In the genomic region with DNA sequence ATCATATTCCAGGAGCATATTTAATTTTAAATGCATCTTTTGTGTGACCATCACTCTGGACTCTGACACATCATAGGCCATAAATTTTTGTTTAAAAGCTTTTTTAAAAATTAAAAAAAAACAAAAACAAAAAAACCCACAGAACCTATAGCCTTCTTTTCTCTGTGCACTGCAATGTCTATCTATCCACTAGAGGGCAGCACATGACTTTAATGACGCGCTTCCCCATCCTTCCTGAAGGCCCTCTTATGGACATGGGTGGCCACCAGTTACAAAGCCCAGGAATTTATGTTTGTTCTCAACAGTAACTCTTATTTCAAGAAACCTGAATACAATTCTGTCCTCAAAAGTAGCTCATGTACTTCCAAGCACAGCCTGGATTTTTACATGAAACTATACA, we compare ENCODE assay signal across 8 mouse cellular contexts. TPM values are rescaled to one million over a fixed set of nuclear protein-coding genes. Genes with fewer than 3 reads are reported as not detected.
DNase-seq lines count a peak whose midpoint lies in the region; ATAC-seq and TF ChIP-seq lines count a peak whose summit lies in the region.

No protein-coding gene starts in this region.

- in situ Hi-C loops in ES-E14 (cut with MboI; ENCODE audit: low sequenced_read_pairs in 2 of 2, unreplicated experiment in 2 of 2) = no loop called here

- ATAC-seq in forebrain, embryonic 11.5 days (replicated peaks; ENCODE audit: low FRiP score) = 0 out of 2 replicates have a peak, but pooled peaks have one; percentile 39
- peak; percentile 79; the same call in 1 of the 2 replicates for ATAC-seq in neutrophil, adult 5-6 weeks (ENCODE audit: extremely low read depth, insufficient number of reproducible peaks, low FRiP score, poor library complexity, severe bottlenecking)

- no peaks in the 10 kb centered on the region for H3K27me3 ChIP-seq in forebrain, embryonic 11.5 days (ENCODE audit: control insufficient read depth, insufficient read depth, low read length)
- H3K27me3 ChIP-seq in forebrain, embryonic 10.5 days (ENCODE audit: poor library complexity, severe bottlenecking) = peaks cover 15% of the 10 kb centered on the region; the same call in 1 of the 2 replicates
- H3K27me3 ChIP-seq in kidney, adult 2 months (replicated peaks; ENCODE audit: control insufficient read depth, insufficient read depth, low read length) = no peaks in the 10 kb centered on the region

- H3K9me3 ChIP-seq in forebrain, embryonic 11.5 days (ENCODE audit: control insufficient read depth, low read length) = no peaks in the 10 kb centered on the region
- H3K9me3 ChIP-seq in forebrain, embryonic 10.5 days = no peaks in the 10 kb centered on the region
- no peaks in the 10 kb centered on the region for H3K9me3 ChIP-seq in ES-E14 (ENCODE audit: control insufficient read depth, insufficient read depth, low read depth, low read length)

- no peak for TF ChIP-seq POLR2A in kidney, adult 2 months (IDR thresholded peaks at IDR 0.05; ENCODE audit: low read depth, low read length)

- no peaks in the 10 kb centered on the region for H3K36me3 ChIP-seq in forebrain, embryonic 11.5 days (ENCODE audit: control insufficient read depth, insufficient read depth, low read length)
- H3K36me3 ChIP-seq in forebrain, embryonic 10.5 days (replicated peaks) = no peaks in the 10 kb centered on the region
- no peaks in the 10 kb centered on the region for H3K36me3 ChIP-seq in ES-E14 (ENCODE audit: control insufficient read depth, insufficient read depth, low read length, poor library complexity, severe bottlenecking)
- H3K36me3 ChIP-seq in kidney, adult 2 months (ENCODE audit: control insufficient read depth, insufficient read depth, low read length) = no peaks in the 10 kb centered on the region

- H3K9ac ChIP-seq in forebrain, embryonic 11.5 days (ENCODE audit: low read length) = no peak overlapping the region
- no peak overlapping the region for H3K9ac ChIP-seq in ES-E14 (ENCODE audit: insufficient read depth, low read depth, low read length, poor library complexity, severe bottlenecking)

- H3K27ac ChIP-seq in forebrain, embryonic 11.5 days (ENCODE audit: low read depth, low read length) = no peak overlapping the region
- no peak overlapping the region for H3K27ac ChIP-seq in forebrain, embryonic 10.5 days
- no peak overlapping the region for H3K27ac ChIP-seq in ES-E14 (ENCODE audit: insufficient read depth, low read depth, low read length, poor library complexity, severe bottlenecking)
- no peak overlapping the region for H3K27ac ChIP-seq in kidney, adult 2 months (ENCODE audit: insufficient read depth, low read depth, low read length)

- H3K4me1 ChIP-seq in forebrain, embryonic 11.5 days (replicated peaks; ENCODE audit: control insufficient read depth, insufficient read depth, low read length) = no peaks in the 10 kb centered on the region
- H3K4me1 ChIP-seq in forebrain, embryonic 10.5 days = peaks cover 9% of the 10 kb centered on the region
- H3K4me1 ChIP-seq in ES-E14 (ENCODE audit: control insufficient read depth in 2 of 2, insufficient read depth in 2 of 2, low read length in 2 of 2, poor library complexity in 1 of 2) = peaks cover 0 to 3% of the 10 kb centered on the region in 2 experiments; a peak in 1 of 4 replicates
- H3K4me1 ChIP-seq in kidney, adult 2 months (ENCODE audit: control insufficient read depth, insufficient read depth, low read length) = no peaks in the 10 kb centered on the region

- WGBS in forebrain, embryonic 11.5 days = 2% methylated on average over 2 of the region's 2 CpGs
- 8% methylated on average over 2 of the region's 2 CpGs for WGBS in forebrain, embryonic 10.5 days
- 2% methylated on average over 2 of the region's 2 CpGs for WGBS in kidney, adult 2 months

- peak; percentile 74 for TF ChIP-seq CTCF in kidney, adult 2 months (conservative IDR thresholded peaks at IDR 0.05; ENCODE audit: insufficient read depth, insufficient read length, low read depth, low read length)

- DNase-seq in forebrain, embryonic 11.5 days (ENCODE audit: low spot score) = no peak
- no peak for DNase-seq in forebrain, embryonic 10.5 days (ENCODE audit: extremely low spot score, low spot score)
- peak; percentile 42 for DNase-seq in ES-E14 (ENCODE audit: low read depth, low spot score)
- DNase-seq in cerebellum, adult 11-12 months = peak; percentile 18
- peak; percentile 78 for DNase-seq in forelimb bud, embryonic 11.5 days (ENCODE audit: low read depth, low spot score)
- DNase-seq in kidney, adult 2 months = peak; percentile 58
- peak; percentile 13 to 54 for DNase-seq in lung, adult 18-20 months

- no peak overlapping the region for H3K4me3 ChIP-seq in forebrain, embryonic 11.5 days (ENCODE audit: low read depth, low read length)
- H3K4me3 ChIP-seq in forebrain, embryonic 10.5 days = no peak overlapping the region
- no peak overlapping the region for H3K4me3 ChIP-seq in ES-E14 (ENCODE audit: insufficient read depth in 1 of 2, low read depth in 1 of 2, low read length in 2 of 2, poor library complexity in 1 of 2, severe bottlenecking in 1 of 2)
- H3K4me3 ChIP-seq in kidney, adult 2 months (ENCODE audit: insufficient read depth, low read depth, low read length) = no peak overlapping the region

- no peak overlapping the region for H3K4me2 ChIP-seq in forebrain, embryonic 11.5 days (ENCODE audit: low read depth, low read length, severe bottlenecking)

TF ChIP-seq in ES-E14, 5 proteins besides CTCF, POLR2A, EP300 and RAD21:
- TF ChIP-seq MAFK (IDR thresholded peaks at IDR 0.05; ENCODE audit: insufficient read depth, low read depth, low read length) = no peak
- TF ChIP-seq ZC3H11A (IDR thresholded peaks at IDR 0.05; ENCODE audit: borderline replicate concordance, low read depth, low read length) = peak; percentile 52

RNA-seq across cellular contexts. Expression of a gene that starts 8.5 kb away (rescaled TPM):
- 0.60 TPM in 1 of 2 replicates, not detected in the other for polyA plus RNA-seq in forebrain, embryonic 11.5 days (2014; fragmentation: Nextera tagmentation; extraction: Ambion mirVana)
- 0.31 and 0.36 TPM in 2 replicates for polyA plus RNA-seq in forebrain, embryonic 10.5 days (2016; fragmentation: Nextera tagmentation; extraction: Ambion mirVana)
- not detected in 2 replicates for total RNA-seq in ES-E14 (2012; rRNA removed)
- polyA plus RNA-seq in kidney, adult 2 months (2012; rRNA removed) = 0.23 TPM in 1 of 2 replicates, not detected in the other
- not detected in 2 replicates for total RNA-seq in neutrophil, adult 5-6 weeks (2017)

RNA-seq across cellular contexts. Expression of a gene that starts 39.7 kb away (rescaled TPM):
- not detected in 2 replicates for polyA plus RNA-seq in forebrain, embryonic 11.5 days (2014; fragmentation: Nextera tagmentation; extraction: Ambion mirVana)
- not detected in 2 replicates for polyA plus RNA-seq in forebrain, embryonic 10.5 days (2016; fragmentation: Nextera tagmentation; extraction: Ambion mirVana)
- total RNA-seq in ES-E14 (2012; rRNA removed) = not detected in 2 replicates
- 0.75 TPM in 1 of 2 replicates, not detected in the other for polyA plus RNA-seq in kidney, adult 2 months (2012; rRNA removed)
- not detected in 2 replicates for total RNA-seq in neutrophil, adult 5-6 weeks (2017)

Comparison
In these comparisons a context has a peak if more than half of its experiments do, and no peak if none do; other contexts are left out.
1. DNase-seq: peak in ES-E14 (single experiment), cerebellum, adult 11-12 months (single experiment), forelimb bud, embryonic 11.5 days (single experiment), kidney, adult 2 months (single experiment) and lung, adult 18-20 months (2 of 2); none in forebrain, embryonic 11.5 days (single experiment) and forebrain, embryonic 10.5 days (single experiment).